Mouse (Mus musculus) adrenal gland, postnatal 36 days (tissue): Measurements from ENCODE around the gene Sox13. TPM values are rescaled to one million over a fixed set of nuclear protein-coding genes. Genes with fewer than 3 reads are reported as not detected.

Experiments used
- total RNA-seq, 2 experiments: library from RNA; stranded (reverse); gene quantifications; 2 replicates each; pipeline ENCODE4 v1.2.3; 2021

Sox13 gene
- total RNA-seq, 2 experiments from 2014 or later: 12.6 to 17.5 TPM

Other genes with a start within 250 kb of the Sox13 start
- gene Golt1a, start 114.6 kb downstream of the Sox13 start, total RNA-seq: 1 to 10 TPM; 1.7 to 2.0 TPM
- under 1 TPM in 1 of 2 experiments, not detected in 1; 0.66 TPM for gene Kiss1, start 102.5 kb downstream of the Sox13 start, total RNA-seq
- gene Ren1, start 73.9 kb downstream of the Sox13 start, total RNA-seq: 1 to 10 TPM; 3.1 to 6.9 TPM
- gene Etnk2, start 60.8 kb downstream of the Sox13 start, total RNA-seq: 10 to 100 TPM in 1 of 2 experiments, 1 to 10 TPM in 1; 4.6 to 24.7 TPM
- gene Snrpe, start 185.9 kb upstream of the Sox13 start, total RNA-seq: 100 to 1,000 TPM; 116 TPM
- gene Zbed6, start 236.5 kb upstream of the Sox13 start, total RNA-seq: 10 to 100 TPM in 1 of 2 experiments, 1 to 10 TPM in 1; 9.9 to 11.5 TPM
- 10 to 100 TPM; 27.8 to 34.4 TPM for gene Gm38394, start 236.9 kb upstream of the Sox13 start, total RNA-seq